Mouse (Mus musculus) lung, embryonic 14.5 days (tissue): ENCODE data around the gene Slc12a1. TPM values are rescaled to one million over a fixed set of nuclear protein-coding genes. Genes with fewer than 3 reads are reported as not detected.
A peak's percentile ranks its signal among the peaks of the same experiment; 100 is the strongest.

ENCODE experiments used
- ATAC-seq: fragments of 200-750 bp; cut with Nextera tagmentation; 2 replicates; pipeline ENCODE4 v1.8.0; 2017; ENCODE audit warnings: mild to moderate bottlenecking, moderate TSS enrichment, moderate library complexity; ENCODE audit not compliant: insufficient read depth
- DNase-seq: peaks from one replicate; pipeline ENCODE4 v3.0.0-alpha.2; 2015
- H3K27ac ChIP-seq: fragments of 300-500 bp; sonication (generic); 2 replicates; pipeline ENCODE4 v1.5.1; 2014; ENCODE audit warnings: low read depth, mild to moderate bottlenecking, moderate library complexity
- H3K27me3 ChIP-seq: fragments of 300-500 bp; sonication (generic); 2 replicates; pipeline ENCODE4 v1.6.1; 2014; ENCODE audit warnings: low read length, control low read depth; ENCODE audit not compliant: insufficient read depth
- H3K36me3 ChIP-seq: fragments of 300-500 bp; sonication (generic); 2 replicates; pipeline ENCODE4 v1.6.1; 2014; ENCODE audit warnings: control low read depth; ENCODE audit not compliant: insufficient read depth
- H3K4me1 ChIP-seq: fragments of 300-500 bp; sonication (generic); 2 replicates; pipeline ENCODE4 v1.6.1; 2014; ENCODE audit warnings: antibody characterized with exemption, control low read depth; ENCODE audit not compliant: insufficient read depth
- H3K4me2 ChIP-seq: fragments of 300-500 bp; sonication (generic); 2 replicates; pipeline ENCODE4 v1.6.1; 2014; ENCODE audit warnings: mild to moderate bottlenecking
- H3K4me3 ChIP-seq: fragments of 300-500 bp; sonication (generic); 2 replicates; pipeline ENCODE4 v1.5.1; 2014; ENCODE audit warnings: low read depth, low read length
- H3K9ac ChIP-seq: fragments of 300-500 bp; sonication (generic); 2 replicates; pipeline ENCODE4 v1.6.1; 2014
- H3K9me3 ChIP-seq: fragments of 300-500 bp; sonication (generic); 2 replicates; pipeline ENCODE4 v1.6.1; 2016; ENCODE audit warnings: low read depth, low read length, control low read depth
- CTCF ChIP-seq: IDR thresholded peaks from 2 replicates; pipeline ENCODE4 v1.5.1; 2016; ENCODE audit warnings: antibody characterized with exemption, low read depth
- WGBS: fragments of 180-500 bp; shearing (Covaris S2); extraction: QIAGEN DNeasy Blood & Tissue Kit; methylation state at CpG from one replicate; pipeline ENCODE4 v1.1.7; 2014; 5-methylcytosine and 5-hydroxymethylcytosine counted together
- polyA plus RNA-seq: library from polyadenylated mRNA; unstranded; fragments of >200 nt; fragmentation: Nextera tagmentation; extraction: Ambion mirVana; gene quantifications from 2 replicates; pipeline ENCODE4 v1.2.1, GENCODE M21; 2014

The Slc12a1 gene
- polyA plus RNA-seq, 1 experiment from 2014 or later = not detected

- 93% methylated on average over 6 of the region's 6 CpGs for WGBS
- H3K4me3 ChIP-seq = no peak overlapping the region
- DNase-seq = no peak
- H3K27me3 ChIP-seq = no peaks in the 10 kb centered on the region
- H3K9ac ChIP-seq = no peak overlapping the region
- H3K9me3 ChIP-seq = peaks cover 2% of the 10 kb centered on the region; the same call in 1 of the 2 replicates
- ATAC-seq = no peak
- no peak overlapping the region for H3K27ac ChIP-seq
- H3K36me3 ChIP-seq = peaks cover 85% of the 10 kb centered on the region
- no peak for TF ChIP-seq CTCF
- 0 out of 2 replicates have a peak, but pooled peaks cover 1% of the 10 kb centered on the region for H3K4me1 ChIP-seq
- H3K4me2 ChIP-seq = no peak overlapping the region
Measured at GRCm38 (mm10) chr2:125253699-125254098, 101.4 kb downstream of the Slc12a1 start.

GRCm38 (mm10) chr2:125254630-125255029, 102.3 kb downstream of the Slc12a1 start:
- peaks cover 90% of the 10 kb centered on the region for H3K36me3 ChIP-seq
- no peak overlapping the region for H3K4me2 ChIP-seq
- ATAC-seq (no peak), DNase-seq (peak; percentile 38)
- H3K27me3 ChIP-seq = no peaks in the 10 kb centered on the region
- H3K4me1 ChIP-seq = no peaks in the 10 kb centered on the region
- no peak overlapping the region for H3K27ac ChIP-seq
- TF ChIP-seq CTCF = no peak
- no peak overlapping the region for H3K9ac ChIP-seq
- no peak overlapping the region for H3K4me3 ChIP-seq
- 80% methylated on average over 3 of the region's 3 CpGs for WGBS
- H3K9me3 ChIP-seq = peaks cover 2% of the 10 kb centered on the region; the same call in 1 of the 2 replicates

GRCm38 (mm10) chr2:125255886-125256285, 103.6 kb downstream of the Slc12a1 start:
- H3K9ac ChIP-seq = no peak overlapping the region
- H3K36me3 ChIP-seq = peaks cover 85% of the 10 kb centered on the region
- peaks cover 2% of the 10 kb centered on the region; the same call in 1 of the 2 replicates for H3K9me3 ChIP-seq
- no peak overlapping the region for H3K4me3 ChIP-seq
- no peaks in the 10 kb centered on the region for H3K27me3 ChIP-seq
- H3K4me1 ChIP-seq = no peaks in the 10 kb centered on the region
- no peak for ATAC-seq
- DNase-seq = no peak
- 28% methylated on average over 3 of the region's 3 CpGs for WGBS
- H3K27ac ChIP-seq = no peak overlapping the region
- no peak for TF ChIP-seq CTCF
- H3K4me2 ChIP-seq = no peak overlapping the region

- WGBS = 79% methylated on average over 14 of the region's 14 CpGs
- Histone ChIP-seq H3K27me3 (no peaks in the 10 kb centered on the region), H3K4me3 (no peak overlapping the region), H3K27ac (no peak overlapping the region), H3K9me3 (no peaks in the 10 kb centered on the region), H3K4me1 (no peaks in the 10 kb centered on the region), H3K4me2 (no peak overlapping the region), H3K36me3 (peaks cover 50% of the 10 kb centered on the region), H3K9ac (no peak overlapping the region)
- DNase-seq = peak; percentile 81
- ATAC-seq = no peak
- peak; percentile 68 for TF ChIP-seq CTCF
Measured at GRCm38 (mm10) chr2:125259230-125260120, 107.2 kb downstream of the Slc12a1 start.

- Histone ChIP-seq H3K9ac (no peak overlapping the region), H3K27ac (no peak overlapping the region), H3K4me3 (no peak overlapping the region), H3K9me3 (no peaks in the 10 kb centered on the region), H3K4me2 (no peak overlapping the region), H3K4me1 (no peaks in the 10 kb centered on the region), H3K27me3 (no peaks in the 10 kb centered on the region), H3K36me3 (peaks cover 44% of the 10 kb centered on the region)
- 79% methylated on average over 2 of the region's 2 CpGs for WGBS
- TF ChIP-seq CTCF = no peak
- no peak for ATAC-seq
- no peak for DNase-seq
Measured at GRCm38 (mm10) chr2:125260326-125260725, 108.0 kb downstream of the Slc12a1 start.

GRCm38 (mm10) chr2:125263056-125263455, 110.8 kb downstream of the Slc12a1 start:
- Histone ChIP-seq H3K27ac (no peak overlapping the region), H3K9ac (no peak overlapping the region), H3K4me3 (no peak overlapping the region), H3K36me3 (peaks cover 17% of the 10 kb centered on the region), H3K4me2 (no peak overlapping the region), H3K27me3 (no peaks in the 10 kb centered on the region), H3K4me1 (no peaks in the 10 kb centered on the region), H3K9me3 (no peaks in the 10 kb centered on the region)
- WGBS = 14% methylated on average over 5 of the region's 5 CpGs
- TF ChIP-seq CTCF = peak; percentile 56
- DNase-seq (peak; percentile 80), ATAC-seq (peak; percentile 62)

- Histone ChIP-seq H3K27ac (peak overlapping the region; percentile 46), H3K9ac (no peak overlapping the region), H3K4me1 (no peaks in the 10 kb centered on the region), H3K4me3 (no peak overlapping the region), H3K4me2 (no peak overlapping the region), H3K27me3 (no peaks in the 10 kb centered on the region), H3K9me3 (no peaks in the 10 kb centered on the region), H3K36me3 (peaks cover 12% of the 10 kb centered on the region)
- 7% methylated on average over 9 of the region's 9 CpGs for WGBS
- DNase-seq (peak; percentile 67), ATAC-seq (peak; percentile 54)
- TF ChIP-seq CTCF = no peak
Measured at GRCm38 (mm10) chr2:125263753-125264152, 111.4 kb downstream of the Slc12a1 start.
